Mouse (Mus musculus) neural tube, embryonic 12.5 days (tissue): Measurements from ENCODE around the gene Gm26602. TPM values are rescaled to one million over a fixed set of nuclear protein-coding genes. Genes with fewer than 3 reads are reported as not detected.

Experiments
- ATAC-seq: fragments of 200-750 bp; cut with Nextera tagmentation; 2 replicates; pipeline ENCODE4 v1.8.0; 2017; ENCODE audit warnings: low read depth, mild to moderate bottlenecking, moderate TSS enrichment, moderate library complexity; ENCODE audit not compliant: low FRiP score
- H3K27ac ChIP-seq: fragments of 300-500 bp; sonication (generic); 2 replicates; pipeline ENCODE4 v1.5.1; 2016
- H3K27me3 ChIP-seq: fragments of 300-500 bp; sonication (generic); replicated peaks from 2 replicates; pipeline ENCODE4 v1.6.1; 2016; ENCODE audit warnings: mild to moderate bottlenecking
- H3K36me3 ChIP-seq: fragments of 300-500 bp; sonication (generic); 2 replicates; pipeline ENCODE4 v1.6.1; 2016; ENCODE audit warnings: mild to moderate bottlenecking
- H3K4me1 ChIP-seq: fragments of 300-500 bp; sonication (generic); 2 replicates; pipeline ENCODE4 v1.6.1; 2016
- H3K4me2 ChIP-seq: fragments of 300-500 bp; sonication (generic); replicated peaks from 2 replicates; pipeline ENCODE4 v1.6.1; 2016; ENCODE audit warnings: mild to moderate bottlenecking
- H3K4me3 ChIP-seq: fragments of 300-500 bp; sonication (generic); 2 replicates; pipeline ENCODE4 v1.5.1; 2016
- H3K9ac ChIP-seq: fragments of 300-500 bp; sonication (generic); 2 replicates; pipeline ENCODE4 v1.6.1; 2016; ENCODE audit warnings: mild to moderate bottlenecking
- H3K9me3 ChIP-seq: fragments of 300-500 bp; sonication (generic); 2 replicates; pipeline ENCODE4 v1.6.1; 2016; ENCODE audit warnings: mild to moderate bottlenecking
- WGBS: fragments of 180-500 bp; shearing (Covaris S2); methylation state at CpG from one replicate; pipeline ENCODE4 v1.1.7; 2016; 5-methylcytosine and 5-hydroxymethylcytosine counted together
- microRNA-seq: library from miRNA; unstranded; fragments of <30 nt; microRNA quantifications from one replicate; pipeline ENCODE4, GENCODE M21; 2017
- polyA plus RNA-seq: library from polyadenylated mRNA; unstranded; fragments of >200 nt; fragmentation: Nextera tagmentation; extraction: Ambion mirVana; gene quantifications from 2 replicates; pipeline ENCODE4 v1.2.1, GENCODE M21; 2016

Gene Gm26602
- polyA plus RNA-seq, 1 experiment from 2014 or later, result 28.4 TPM

DNA sequence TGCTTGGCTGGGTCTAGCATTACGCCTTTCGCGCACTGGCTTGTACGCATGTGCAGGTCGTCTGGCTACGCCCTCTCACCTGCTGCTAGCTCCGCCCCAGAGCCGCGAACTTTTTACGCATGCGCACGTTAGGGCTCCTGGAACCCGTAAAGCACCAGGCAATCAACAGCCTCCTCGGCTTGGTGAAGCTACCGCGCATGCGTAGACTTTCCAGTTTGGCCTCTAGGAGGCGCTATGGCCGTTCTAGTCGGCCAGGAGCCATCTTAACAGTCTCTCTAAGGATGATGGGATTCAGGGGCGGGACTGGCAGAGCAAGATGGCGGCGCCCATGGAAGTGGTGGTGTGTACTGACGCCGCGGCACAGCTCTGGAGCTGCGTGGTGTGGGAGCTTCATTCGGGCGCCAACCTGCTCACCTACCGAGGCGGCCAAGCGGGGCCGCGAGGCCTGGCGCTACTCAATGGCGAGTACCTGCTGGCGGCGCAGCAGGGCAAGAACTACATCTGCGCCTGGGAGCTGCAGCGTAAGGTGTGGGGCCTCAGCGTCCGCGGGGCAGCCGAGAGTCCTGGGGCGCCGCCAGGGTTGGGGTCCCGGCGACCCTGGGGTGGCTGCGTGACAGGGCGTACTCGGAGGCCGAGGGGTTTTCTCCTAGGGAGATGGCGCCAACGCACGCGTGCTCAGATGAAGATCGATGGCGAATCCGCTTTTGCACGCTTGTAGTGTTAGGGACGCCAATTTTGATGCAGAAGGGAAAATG lies 49.4 kb downstream of the Gm26602 start, which contains the start of gene Wdr18:
Gene Wdr18, plus strand, starts transcription at position 306 of the 755 bp plus-strand sequence.
- Histone ChIP-seq H3K27me3 (no peaks in the 10 kb centered on the region), H3K9me3 (no peaks in the 10 kb centered on the region), H3K4me1 (peaks cover 8% of the 10 kb centered on the region), H3K4me3 (peak within 1 kb of the TSS; percentile 93), H3K27ac (no peak within 1 kb of the TSS), H3K9ac (peak within 1 kb of the TSS; percentile 81), H3K36me3 (peaks cover 33% of the 10 kb centered on the region), H3K4me2 (peak within 1 kb of the TSS; percentile 86)
- WGBS, result under 1% methylated on average over 61 of the region's 61 CpGs
- ATAC-seq, result peak; percentile 97

Small RNA genes within 50 kb of the gene (microRNA-seq; reads per million reads assigned to microRNA genes)
- gene Mir6910, result not detected

Other genes with a start within 250 kb of the Gm26602 start
- gene Madcam1, start 246.3 kb upstream of the Gm26602 start, polyA plus RNA-seq, result 1.1 and 2.0 TPM in 2 replicates
- 75.2 and 79.6 TPM in 2 replicates for gene Tpgs1, start 241.5 kb upstream of the Gm26602 start, polyA plus RNA-seq
- 136 and 141 TPM in 2 replicates for gene Cdc34, start 228.7 kb upstream of the Gm26602 start, polyA plus RNA-seq
- 0.65 and 1.4 TPM in 2 replicates for gene Gzmm, start 221.8 kb upstream of the Gm26602 start, polyA plus RNA-seq
- 634 and 639 TPM in 2 replicates for gene Bsg, start 206.4 kb upstream of the Gm26602 start, polyA plus RNA-seq
- gene Hcn2, start 194.2 kb upstream of the Gm26602 start, polyA plus RNA-seq, result 0.61 and 0.79 TPM in 2 replicates
- 44.7 and 44.9 TPM in 2 replicates for gene Polrmt, start 164.3 kb upstream of the Gm26602 start, polyA plus RNA-seq
- 0.55 and 1.2 TPM in 2 replicates for gene Fgf22, start 155.8 kb upstream of the Gm26602 start, polyA plus RNA-seq
- gene Rnf126, start 143.9 kb upstream of the Gm26602 start, polyA plus RNA-seq, result 115 and 118 TPM in 2 replicates
- gene Fstl3, start 133.6 kb upstream of the Gm26602 start, polyA plus RNA-seq, result 1.5 and 2.0 TPM in 2 replicates
- gene Prss57, start 119.9 kb upstream of the Gm26602 start, polyA plus RNA-seq, result 0.16 and 0.42 TPM in 2 replicates
- gene Palm, start 117.3 kb upstream of the Gm26602 start, polyA plus RNA-seq, result 196 and 205 TPM in 2 replicates
- gene Misp, start 89.9 kb upstream of the Gm26602 start, polyA plus RNA-seq, result 1.6 and 2.3 TPM in 2 replicates
- 180 and 189 TPM in 2 replicates for gene Ptbp1, start 56.4 kb upstream of the Gm26602 start, polyA plus RNA-seq
- 12.6 and 15.5 TPM in 2 replicates for gene Prtn3, start 36.4 kb upstream of the Gm26602 start, polyA plus RNA-seq
- 296 and 301 TPM in 2 replicates for gene Plppr3, start 36.2 kb upstream of the Gm26602 start, polyA plus RNA-seq
- gene Elane, start 24.6 kb upstream of the Gm26602 start, polyA plus RNA-seq, result 0.34 and 0.53 TPM in 2 replicates
- not detected in 2 replicates for gene Cfd, start 20.0 kb upstream of the Gm26602 start, polyA plus RNA-seq
- 60.5 and 62.6 TPM in 2 replicates for gene Med16, start 1.9 kb upstream of the Gm26602 start, polyA plus RNA-seq
- 1.1 and 1.3 TPM in 2 replicates for gene Kiss1r, start 6.1 kb downstream of the Gm26602 start, polyA plus RNA-seq
- gene R3hdm4, start 10.4 kb downstream of the Gm26602 start, polyA plus RNA-seq, result 185 and 186 TPM in 2 replicates
- gene Arid3a, start 16.2 kb downstream of the Gm26602 start, polyA plus RNA-seq, result 4.9 and 7.7 TPM in 2 replicates
- 84.5 and 98.3 TPM in 2 replicates for gene Wdr18, start 49.3 kb downstream of the Gm26602 start, polyA plus RNA-seq
- gene Grin3b, start 59.9 kb downstream of the Gm26602 start, polyA plus RNA-seq, result 0.24 and 0.40 TPM in 2 replicates
- gene Tmem259, start 73.5 kb downstream of the Gm26602 start, polyA plus RNA-seq, result 26.3 and 27.7 TPM in 2 replicates
- gene Cnn2, start 77.7 kb downstream of the Gm26602 start, polyA plus RNA-seq, result 106 and 107 TPM in 2 replicates
- 9.9 and 10.7 TPM in 2 replicates for gene Abca7, start 85.6 kb downstream of the Gm26602 start, polyA plus RNA-seq
- gene Arhgap45, start 105.8 kb downstream of the Gm26602 start, polyA plus RNA-seq, result 4.3 and 4.7 TPM in 2 replicates
- gene Polr2e, start 128.9 kb downstream of the Gm26602 start, polyA plus RNA-seq, result 160 and 166 TPM in 2 replicates
- gene Gpx4, start 136.3 kb downstream of the Gm26602 start, polyA plus RNA-seq, result 499 and 515 TPM in 2 replicates
- gene Sbno2, start 194.7 kb downstream of the Gm26602 start, polyA plus RNA-seq, result 15.1 and 15.4 TPM in 2 replicates
- gene Stk11, start 204.9 kb downstream of the Gm26602 start, polyA plus RNA-seq, result 17.4 and 23.9 TPM in 2 replicates
- gene Atp5d, start 227.8 kb downstream of the Gm26602 start, polyA plus RNA-seq, result 396 and 422 TPM in 2 replicates
- 26.5 and 27.3 TPM in 2 replicates for gene Cbarp, start 230.0 kb downstream of the Gm26602 start, polyA plus RNA-seq
- gene Midn, start 237.4 kb downstream of the Gm26602 start, polyA plus RNA-seq, result 40.8 and 45.1 TPM in 2 replicates